Mouse (Mus musculus) CH12.LX (cell line): Measurements from ENCODE around the gene Gm17949. TPM values are rescaled to one million over a fixed set of nuclear protein-coding genes. Genes with fewer than 3 reads are reported as not detected.
A peak's percentile ranks its signal among the peaks of the same experiment; 100 is the strongest.

Experiments
- DNase-seq: peaks from one replicate; pipeline ENCODE4 v3.0.0-alpha.2; 2013; ENCODE audit errors: extremely low read depth
- H3K27ac ChIP-seq: 2 replicates; pipeline ENCODE4 v1.5.1; 2012; ENCODE audit warnings: low read depth, mild to moderate bottlenecking, control low read depth, moderate library complexity; ENCODE audit not compliant: insufficient read depth
- H3K27me3 ChIP-seq: replicated peaks from 2 replicates; pipeline ENCODE3; 2012; ENCODE audit warnings: inconsistent platforms
- H3K36me3 ChIP-seq, 2 experiments: replicated peaks in 1 of 2; 2 replicates each; pipeline versions ENCODE3 to v1.6.1; 2012; ENCODE audit warnings: inconsistent platforms in 1 of 2, low read length in 1 of 2, mild to moderate bottlenecking in 1 of 2, mixed read lengths in 1 of 2, moderate library complexity in 1 of 2; ENCODE audit not compliant: control insufficient read depth in 1 of 2, insufficient read depth in 1 of 2
- H3K4me1 ChIP-seq, 2 experiments: 2 replicates each; pipeline ENCODE4 v1.6.1; 2012; ENCODE audit warnings: inconsistent platforms in 1 of 2, moderate library complexity in 1 of 2; ENCODE audit not compliant: insufficient read depth in 2 of 2, control insufficient read depth in 1 of 2
- H3K4me2 ChIP-seq: 2 replicates; pipeline ENCODE4 v1.6.1; 2012; ENCODE audit warnings: low read depth, mild to moderate bottlenecking, control low read depth; ENCODE audit not compliant: poor library complexity, insufficient read depth, severe bottlenecking
- H3K4me3 ChIP-seq, 3 experiments: fragments of 150-350 bp in 1 of 3; sonication (generic) in 1 of 3; replicated peaks in 1 of 3; 2 replicates each; pipeline versions ENCODE3 to v1.5.1; 2011 to 2012; ENCODE audit warnings: low read depth in 2 of 3, low read length in 2 of 3, mild to moderate bottlenecking in 2 of 3, moderate library complexity in 2 of 3, control low read depth in 1 of 3, improper control_type of control experiment in 1 of 3, inconsistent platforms in 1 of 3, mixed read lengths in 1 of 3; ENCODE audit not compliant: poor library complexity in 1 of 3
- H3K79me2 ChIP-seq: replicated peaks from 2 replicates; pipeline ENCODE4 v1.6.1; 2012; ENCODE audit warnings: mild to moderate bottlenecking, moderate library complexity; ENCODE audit not compliant: control insufficient read depth, poor library complexity, insufficient read depth, severe bottlenecking; ENCODE audit errors: extremely low read depth
- H3K9ac ChIP-seq: 2 replicates; pipeline ENCODE4 v1.6.1; 2012; ENCODE audit warnings: low read depth, mild to moderate bottlenecking, control low read depth, moderate library complexity; ENCODE audit not compliant: insufficient read depth
- H3K9me3 ChIP-seq: replicated peaks from 2 replicates; pipeline ENCODE3; 2012; ENCODE audit warnings: low read length, inconsistent platforms, mixed read lengths
- BHLHE40 ChIP-seq: IDR thresholded peaks from 2 replicates; pipeline ENCODE4 v1.6.1; 2011; ENCODE audit warnings: mild to moderate bottlenecking, low read depth, low read length, improper control_type of control experiment
- CHD1 ChIP-seq: IDR thresholded peaks from 2 replicates; pipeline ENCODE4 v1.6.1; 2012; ENCODE audit warnings: low read depth, low read length, improper control_type of control experiment, inconsistent platforms
- CHD2 ChIP-seq: IDR thresholded peaks from 2 replicates; pipeline ENCODE4 v1.6.1; 2011; ENCODE audit warnings: low read length, improper control_type of control experiment
- CTCF ChIP-seq, 2 experiments: IDR thresholded peaks in 1 of 2; conservative IDR thresholded peaks in 1 of 2; 2 replicates each; pipeline ENCODE4 v1.5.1; 2011 to 2012; ENCODE audit warnings: low read depth in 2 of 2, low read length in 2 of 2, improper control_type of control experiment in 1 of 2, inconsistent platforms in 1 of 2, mild to moderate bottlenecking in 1 of 2, moderate library complexity in 1 of 2
- E2F4 ChIP-seq: IDR thresholded peaks from 2 replicates; pipeline ENCODE4 v1.6.1; 2011; ENCODE audit warnings: low read depth, low read length, improper control_type of control experiment; ENCODE audit not compliant: insufficient replicate concordance
- ELF1 ChIP-seq: IDR thresholded peaks from 2 replicates; pipeline ENCODE4 v1.6.1; 2014; ENCODE audit warnings: low read depth, mild to moderate bottlenecking, inconsistent platforms, low read length, improper control_type of control experiment
- ETS1 ChIP-seq: conservative IDR thresholded peaks from 2 replicates; pipeline ENCODE4 v1.6.1; 2012; ENCODE audit warnings: low read depth, mild to moderate bottlenecking, inconsistent platforms, low read length, improper control_type of control experiment, moderate library complexity
- HCFC1 ChIP-seq: IDR thresholded peaks from 2 replicates; pipeline ENCODE4 v1.6.1; 2012; ENCODE audit warnings: low read depth, mild to moderate bottlenecking, inconsistent platforms, low read length, improper control_type of control experiment
- IRF4 ChIP-seq: IDR thresholded peaks from 2 replicates; pipeline ENCODE4 v1.6.1; 2014; ENCODE audit warnings: low read depth, mild to moderate bottlenecking, inconsistent platforms, low read length, improper control_type of control experiment
- JUN ChIP-seq: IDR thresholded peaks from 2 replicates; pipeline ENCODE4 v1.6.1; 2011; ENCODE audit warnings: low read depth, mild to moderate bottlenecking, low read length, improper control_type of control experiment, moderate library complexity; ENCODE audit not compliant: insufficient read depth
- JUND ChIP-seq: conservative IDR thresholded peaks from 2 replicates; pipeline ENCODE4 v1.6.1; 2011; ENCODE audit warnings: low read depth, low read length, improper control_type of control experiment
- KAT2A ChIP-seq: IDR thresholded peaks from 2 replicates; pipeline ENCODE4 v1.6.1; 2012; ENCODE audit warnings: low read length, improper control_type of control experiment, inconsistent platforms; ENCODE audit not compliant: insufficient replicate concordance
- MAX ChIP-seq: IDR thresholded peaks from 2 replicates; pipeline ENCODE4 v1.6.1; 2011; ENCODE audit warnings: low read length, improper control_type of control experiment
- MAZ ChIP-seq: IDR thresholded peaks from 2 replicates; pipeline ENCODE4 v1.6.1; 2012; ENCODE audit warnings: low read depth, mild to moderate bottlenecking, inconsistent platforms, low read length, improper control_type of control experiment, moderate library complexity
- MEF2A ChIP-seq: IDR thresholded peaks from 2 replicates; pipeline ENCODE4 v1.6.1; 2014; ENCODE audit warnings: low read depth, mild to moderate bottlenecking, inconsistent platforms, low read length, improper control_type of control experiment, borderline replicate concordance
- MXI1 ChIP-seq: IDR thresholded peaks from 2 replicates; pipeline ENCODE4 v1.6.1; 2011; ENCODE audit warnings: mild to moderate bottlenecking, low read depth, low read length, improper control_type of control experiment
- MYC ChIP-seq: IDR thresholded peaks from 2 replicates; pipeline ENCODE4 v1.6.1; 2011; ENCODE audit warnings: low read depth, mild to moderate bottlenecking, improper control_type of control experiment, low read length
- NELFE ChIP-seq: IDR thresholded peaks from 2 replicates; pipeline ENCODE4 v1.6.1; 2011; ENCODE audit warnings: low read depth, low read length, improper control_type of control experiment
- NRF1 ChIP-seq: IDR thresholded peaks from 2 replicates; pipeline ENCODE4 v1.6.1; 2014; ENCODE audit warnings: low read depth, mild to moderate bottlenecking, inconsistent platforms, low read length, improper control_type of control experiment, moderate library complexity
- PAX5 ChIP-seq: IDR thresholded peaks from 2 replicates; pipeline ENCODE4 v1.6.1; 2012; ENCODE audit warnings: low read length, inconsistent platforms, mixed read lengths
- POLR2A ChIP-seq: IDR thresholded peaks from 2 replicates; pipeline ENCODE4 v1.6.1; 2011; ENCODE audit warnings: low read depth, mild to moderate bottlenecking, improper control_type of control experiment, low read length
- POLR2AphosphoS2 ChIP-seq: IDR thresholded peaks from 2 replicates; pipeline ENCODE4 v1.6.1; 2011; ENCODE audit warnings: low read depth, low read length, improper control_type of control experiment
- RAD21 ChIP-seq: IDR thresholded peaks from 2 replicates; pipeline ENCODE4 v1.6.1; 2011; ENCODE audit warnings: low read depth, mild to moderate bottlenecking, low read length, improper control_type of control experiment, moderate library complexity
- RCOR1 ChIP-seq: conservative IDR thresholded peaks from 2 replicates; pipeline ENCODE4 v1.6.1; 2012; ENCODE audit warnings: low read depth, mild to moderate bottlenecking, inconsistent platforms, low read length, improper control_type of control experiment
- SIN3A ChIP-seq: IDR thresholded peaks from 2 replicates; pipeline ENCODE4 v1.6.1; 2012; ENCODE audit warnings: low read length, improper control_type of control experiment, inconsistent platforms
- SMC3 ChIP-seq: IDR thresholded peaks from 2 replicates; pipeline ENCODE4 v1.6.1; 2011; ENCODE audit warnings: low read depth, low read length, improper control_type of control experiment
- TBP ChIP-seq: conservative IDR thresholded peaks from 2 replicates; pipeline ENCODE4 v1.6.1; 2011; ENCODE audit warnings: low read depth, low read length, improper control_type of control experiment
- TCF12 ChIP-seq: IDR thresholded peaks from 2 replicates; pipeline ENCODE4 v1.6.1; 2014; ENCODE audit warnings: low read depth, mild to moderate bottlenecking, inconsistent platforms, low read length, improper control_type of control experiment
- UBTF ChIP-seq: IDR thresholded peaks from 2 replicates; pipeline ENCODE4 v1.6.1; 2012; ENCODE audit warnings: low read depth, mild to moderate bottlenecking, inconsistent platforms, low read length, improper control_type of control experiment, moderate library complexity
- USF1 ChIP-seq: IDR thresholded peaks from 2 replicates; pipeline ENCODE4 v1.6.1; 2014; ENCODE audit warnings: low read depth, mild to moderate bottlenecking, inconsistent platforms, low read length, improper control_type of control experiment
- USF2 ChIP-seq: conservative IDR thresholded peaks from 2 replicates; pipeline ENCODE4 v1.6.1; 2011; ENCODE audit warnings: low read depth, low read length, improper control_type of control experiment
- ZKSCAN1 ChIP-seq: IDR thresholded peaks from 2 replicates; pipeline ENCODE4 v1.6.1; 2012; ENCODE audit warnings: low read depth, inconsistent platforms, low read length, improper control_type of control experiment, borderline replicate concordance
- ZMIZ1 ChIP-seq: IDR thresholded peaks from 2 replicates; pipeline ENCODE4 v1.6.1; 2012; ENCODE audit warnings: low read depth, mild to moderate bottlenecking, inconsistent platforms, low read length, improper control_type of control experiment
- ZNF384 ChIP-seq: IDR thresholded peaks from 2 replicates; pipeline ENCODE4 v1.6.1; 2012; ENCODE audit warnings: low read depth, low read length, improper control_type of control experiment, inconsistent platforms
- dilution Hi-C: fragments of 300-500 bp; cut with MboI; formaldehyde crosslinking; loops from 2 replicates; pipeline ENCODE4 v1.14.3; 2020; ENCODE audit warnings: low sequenced_read_pairs; ENCODE audit not compliant: extremely low pct_unique_long_range_greater_than_20kb, extremely low pct_ligation_motif_present
- in situ Hi-C: fragments of 300-500 bp; cut with MboI; formaldehyde crosslinking; loops from 3 replicates; pipeline ENCODE4 v1.14.3; 2019; ENCODE audit warnings: low sequenced_read_pairs, low pct_ligation_motif_present, low pct_unique_long_range_greater_than_20kb, mixed read lengths
- polyA plus RNA-seq: library from polyadenylated mRNA; unstranded; fragments of >175 nt; gene quantifications from 2 replicates; pipeline ENCODE4 v1.2.1, GENCODE M21; 2012; ENCODE audit warnings: low read depth; ENCODE audit not compliant: insufficient read length
- total RNA-seq, 2 experiments: library from RNA; depleted of rRNA; stranded (reverse); fragments of 300-350 nt in 1 of 2; fragments of >200 nt in 1 of 2; gene quantifications; 2 replicates each; pipeline ENCODE4 v1.2.3; 2012 to 2014

Gm17949 gene
- total RNA-seq (2012; rRNA removed) (0.13 TPM in 1 of 2 replicates, not detected in the other), total RNA-seq (2014; rRNA removed) (not detected in 2 replicates), polyA plus RNA-seq (not detected in 2 replicates)

GRCm38 (mm10) chr17:57011236-57012141, at the start of gene Gm17949, which contains the start of gene Gtf2f1:
Gene Gm17949, plus strand, starts transcription at chr17:57011469.
Gene Gtf2f1, minus strand, starts transcription at chr17:57011288.
- Histone ChIP-seq H3K4me2 (peak within 1 kb of the TSS; percentile 92), H3K79me2 (peaks cover 16% of the 10 kb centered on the region), H3K27ac (peak within 1 kb of the TSS; percentile 75), H3K36me3 (peaks cover 25 to 31% of the 10 kb centered on the region in 2 experiments), H3K4me1 (peaks cover 7 to 22% of the 10 kb centered on the region in 2 experiments), H3K27me3 (no peaks in the 10 kb centered on the region), H3K9me3 (no peaks in the 10 kb centered on the region), H3K9ac (peak within 1 kb of the TSS; percentile 76), H3K4me3 (peak within 1 kb of the TSS; percentile 66 to 83 (median 73))
- TF ChIP-seq KAT2A (peak; percentile 90; the same call in 1 of the 2 replicates), JUN (peak; percentile 54; the same call in 1 of the 2 replicates), E2F4 (peak; percentile 77; the same call in 1 of the 2 replicates), PAX5 (no peak), TCF12 (peak; percentile 99), IRF4 (peak; percentile 78; the same call in 1 of the 2 replicates), POLR2AphosphoS2 (peak; percentile 98), POLR2A (peak; percentile 100), RCOR1 (0 out of 2 replicates have a peak, but pooled peaks have one; percentile 55), UBTF (no peak), ETS1 (peak; percentile 62), CHD2 (peak; percentile 63; the same call in 1 of the 2 replicates), RAD21 (no peak), TBP (peak; percentile 99), MEF2A (peak; percentile 86), SIN3A (peak; percentile 98), MAZ (0 out of 2 replicates have a peak, but pooled peaks have one; percentile 71), NELFE (peak; percentile 99), MAX (peak; percentile 99), JUND (peak; percentile 62; the same call in 1 of the 2 replicates), CHD1 (no peak), SMC3 (no peak), CTCF (conservative IDR thresholded peaks at IDR 0.05 in 1 of 2, IDR thresholded peaks at IDR 0.05 in 1 of 2; ENCODE audit: low read depth in 2 of 2, low read length in 2 of 2) (peak in 1 of 2 experiments; percentile 32; a peak in 2 of 4 replicates), USF1 (peak; percentile 100), MXI1 (peak; percentile 97), USF2 (peak; percentile 98), HCFC1 (peak; percentile 89), ELF1 (peak; percentile 100), NRF1 (peak; percentile 94), ZKSCAN1 (no peak), ZMIZ1 (peak; percentile 98), ZNF384 (no peak), BHLHE40 (peak; percentile 100), MYC (peak; percentile 89)
- peak; percentile 99 for DNase-seq
- in situ Hi-C loops (no loop called here), dilution Hi-C loops (no loop called here)
